Mouse (Mus musculus) spleen, adult 2 months (tissue): Measurements from ENCODE around the gene Stard3. TPM values are rescaled to one million over a fixed set of nuclear protein-coding genes. Genes with fewer than 3 reads are reported as not detected.

Experiments
- DNase-seq, 2 experiments: peaks; one replicate each; pipeline versions ENCODE4 v3.0.0 to v3.0.0-alpha.2; 2012 to 2021; ENCODE audit warnings: low spot score in 2 of 2, low read depth in 1 of 2
- H3K27ac ChIP-seq: fragments of 200-500 bp; 2 replicates; pipeline ENCODE4 v1.5.1; 2012; ENCODE audit warnings: low read length, inconsistent platforms; ENCODE audit not compliant: insufficient read depth
- H3K27me3 ChIP-seq: fragments of 200-500 bp; 2 replicates; pipeline ENCODE4 v1.6.1; 2012; ENCODE audit warnings: mild to moderate bottlenecking, moderate library complexity, low read length, inconsistent platforms; ENCODE audit not compliant: control insufficient read depth, insufficient read depth
- H3K36me3 ChIP-seq: fragments of 200-500 bp; 2 replicates; pipeline ENCODE4 v1.6.1; 2012; ENCODE audit warnings: mild to moderate bottlenecking, low read length, inconsistent platforms; ENCODE audit not compliant: control insufficient read depth, insufficient read depth
- H3K4me1 ChIP-seq: fragments of 200-500 bp; 2 replicates; pipeline ENCODE4 v1.6.1; 2011; ENCODE audit warnings: inconsistent platforms; ENCODE audit not compliant: control insufficient read depth, insufficient read depth, insufficient read length
- H3K4me3 ChIP-seq: fragments of 200-500 bp; 2 replicates; pipeline ENCODE4 v1.5.1; 2011; ENCODE audit warnings: mild to moderate bottlenecking, inconsistent platforms; ENCODE audit not compliant: insufficient read depth, insufficient read length; ENCODE audit errors: extremely low read depth
- CTCF ChIP-seq: fragments of 200-500 bp; IDR thresholded peaks from 2 replicates; pipeline ENCODE4 v1.5.1; 2011; ENCODE audit warnings: mild to moderate bottlenecking, inconsistent platforms; ENCODE audit not compliant: insufficient read depth, insufficient read length, insufficient replicate concordance; ENCODE audit errors: extremely low read depth
- POLR2A ChIP-seq: fragments of 200-500 bp; IDR thresholded peaks from 2 replicates; pipeline ENCODE4 v1.6.1; 2011; ENCODE audit warnings: low read depth, low read length, inconsistent platforms
- WGBS: fragments of 180-500 bp; shearing (Covaris S2); methylation state at CpG from one replicate; pipeline ENCODE4 v1.1.7; 2018; 5-methylcytosine and 5-hydroxymethylcytosine counted together
- polyA plus RNA-seq: library from polyadenylated mRNA; depleted of rRNA; stranded (reverse); fragments of >200 nt; gene quantifications from 2 replicates; pipeline ENCODE4 v1.2.3, GENCODE M21; 2012

The Stard3 gene
- polyA plus RNA-seq, 1 experiment = 70.7 TPM

DNA sequence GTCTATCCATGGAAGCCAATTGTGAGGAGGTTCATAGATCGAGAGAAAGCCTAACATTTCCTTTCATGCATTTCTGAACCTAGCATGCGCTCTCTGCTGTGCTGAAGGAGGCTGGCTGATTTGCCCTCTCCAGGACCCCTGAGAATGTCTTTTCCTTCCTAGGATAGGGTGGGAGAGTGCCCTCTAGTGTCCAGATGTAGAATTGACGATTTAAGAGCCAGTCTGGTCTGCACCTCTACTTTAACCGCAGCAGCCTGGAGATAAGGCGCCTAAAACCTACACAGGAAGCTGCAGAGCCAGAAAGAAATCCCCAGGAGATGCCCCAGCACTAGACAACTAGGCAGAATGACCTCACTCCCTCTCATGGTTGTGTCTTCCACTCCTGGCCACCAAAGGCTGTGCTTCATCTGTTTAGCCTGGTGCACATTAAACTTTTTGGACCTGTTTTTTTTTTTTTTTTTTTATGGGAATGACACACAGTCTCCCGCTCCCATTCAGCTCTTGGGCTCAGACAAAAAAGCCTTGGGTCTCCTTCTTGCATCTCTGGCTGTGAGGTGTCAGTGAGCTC is 2.4 kb upstream of the Stard3 start:
- TF ChIP-seq CTCF = peak; percentile 27; the same call in 1 of the 2 replicates
- no peak for TF ChIP-seq POLR2A
- Histone ChIP-seq H3K27ac (no peak overlapping the region), H3K36me3 (no peaks in the 10 kb centered on the region), H3K4me3 (no peak overlapping the region), H3K4me1 (peaks cover 4% of the 10 kb centered on the region; the same call in 1 of the 2 replicates), H3K27me3 (no peaks in the 10 kb centered on the region)
- peak in 1 of 2 experiments; percentile 42 for DNase-seq
- 8% methylated on average over 6 of the region's 6 CpGs for WGBS

DNA sequence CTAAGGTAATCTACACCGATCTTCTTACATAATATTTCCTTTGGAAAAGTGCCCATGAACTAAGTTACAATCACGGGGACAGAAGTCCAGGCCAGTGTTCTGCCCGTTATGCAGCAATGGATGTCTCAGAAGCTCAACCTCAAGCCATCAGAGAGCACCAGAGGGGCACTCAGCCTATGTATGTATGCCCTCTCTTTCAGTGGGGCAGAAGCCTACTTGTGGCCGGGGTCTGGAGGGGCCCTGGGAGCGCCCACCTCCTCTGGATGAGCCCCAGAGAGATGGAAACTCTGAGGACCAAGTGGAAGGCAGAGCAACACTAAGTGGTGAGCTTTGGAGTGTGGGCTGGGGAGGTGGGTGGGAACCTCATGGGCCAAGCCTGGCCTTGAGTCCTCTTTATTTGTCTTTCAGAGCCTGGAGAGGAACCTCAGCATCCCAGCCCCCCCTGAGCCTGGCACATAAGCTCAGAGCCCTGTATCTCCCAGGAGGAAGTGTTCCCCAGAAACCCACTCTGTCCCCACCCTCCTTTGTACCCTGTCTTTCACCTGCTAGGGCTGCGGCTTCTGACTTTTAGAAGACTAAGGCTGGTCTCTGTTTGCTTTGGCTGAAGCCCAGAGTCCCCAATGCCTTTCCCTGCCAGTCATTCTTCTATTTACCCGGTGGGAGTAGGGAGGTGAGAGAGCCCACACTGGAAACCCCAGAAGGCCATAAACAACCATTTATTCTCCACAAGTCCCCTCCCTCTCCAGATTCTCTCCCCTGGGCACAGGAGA is 1.4 kb upstream of the Stard3 start:
- H3K27me3 ChIP-seq = no peaks in the 10 kb centered on the region
- 81% methylated on average over 7 of the region's 7 CpGs for WGBS
- peaks cover 6% of the 10 kb centered on the region; the same call in 1 of the 2 replicates for H3K4me1 ChIP-seq
- no peak for DNase-seq
- TF ChIP-seq POLR2A = no peak
- no peak for TF ChIP-seq CTCF
- no peak overlapping the region for H3K27ac ChIP-seq
- H3K4me3 ChIP-seq = no peak overlapping the region
- H3K36me3 ChIP-seq = no peaks in the 10 kb centered on the region

DNA sequence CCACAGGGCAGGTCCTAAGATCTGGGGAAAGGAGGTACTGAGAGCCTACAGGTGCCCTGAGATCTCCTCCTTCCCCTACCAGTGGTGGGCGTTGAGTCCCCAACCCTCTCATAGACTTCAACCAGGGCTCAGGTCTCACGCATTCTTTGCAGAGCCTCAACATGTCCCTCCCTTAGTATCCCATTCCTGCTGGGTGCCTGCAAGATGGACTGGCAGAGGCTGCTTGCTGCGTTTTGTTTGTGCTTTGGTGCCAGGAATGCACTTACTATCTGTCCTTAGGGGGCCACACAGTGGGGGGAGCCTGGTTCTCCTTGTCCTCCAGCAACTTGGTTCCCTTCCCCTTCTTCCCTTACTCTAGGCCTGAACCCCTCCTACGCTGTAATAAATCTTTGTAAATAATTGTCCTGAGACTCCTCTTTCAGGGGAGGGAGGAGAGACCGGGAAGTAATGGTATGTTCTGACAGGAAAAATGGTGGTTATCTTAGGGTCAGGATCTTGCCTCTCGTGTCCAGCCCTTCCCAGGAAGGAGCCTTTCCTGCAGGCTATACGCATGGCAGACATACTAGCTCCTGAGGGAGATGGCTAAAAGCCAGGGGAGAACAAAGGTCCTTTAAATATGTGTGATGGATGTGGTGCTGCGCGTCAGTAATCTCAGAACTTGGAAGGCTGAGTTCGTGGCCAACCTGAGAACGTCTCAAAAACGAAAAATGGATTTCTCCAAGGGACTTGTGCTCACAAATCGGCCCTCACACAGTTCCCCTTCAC is 590 bp upstream of the Stard3 start:
- Histone ChIP-seq H3K4me3 (peak overlapping the region; percentile 64), H3K27ac (peak overlapping the region; percentile 68), H3K36me3 (no peaks in the 10 kb centered on the region), H3K27me3 (no peaks in the 10 kb centered on the region), H3K4me1 (peaks cover 9% of the 10 kb centered on the region; the same call in 1 of the 2 replicates)
- WGBS = 21% methylated on average over 13 of the region's 13 CpGs
- TF ChIP-seq CTCF (no peak), POLR2A (no peak)
- no peak for DNase-seq

DNA sequence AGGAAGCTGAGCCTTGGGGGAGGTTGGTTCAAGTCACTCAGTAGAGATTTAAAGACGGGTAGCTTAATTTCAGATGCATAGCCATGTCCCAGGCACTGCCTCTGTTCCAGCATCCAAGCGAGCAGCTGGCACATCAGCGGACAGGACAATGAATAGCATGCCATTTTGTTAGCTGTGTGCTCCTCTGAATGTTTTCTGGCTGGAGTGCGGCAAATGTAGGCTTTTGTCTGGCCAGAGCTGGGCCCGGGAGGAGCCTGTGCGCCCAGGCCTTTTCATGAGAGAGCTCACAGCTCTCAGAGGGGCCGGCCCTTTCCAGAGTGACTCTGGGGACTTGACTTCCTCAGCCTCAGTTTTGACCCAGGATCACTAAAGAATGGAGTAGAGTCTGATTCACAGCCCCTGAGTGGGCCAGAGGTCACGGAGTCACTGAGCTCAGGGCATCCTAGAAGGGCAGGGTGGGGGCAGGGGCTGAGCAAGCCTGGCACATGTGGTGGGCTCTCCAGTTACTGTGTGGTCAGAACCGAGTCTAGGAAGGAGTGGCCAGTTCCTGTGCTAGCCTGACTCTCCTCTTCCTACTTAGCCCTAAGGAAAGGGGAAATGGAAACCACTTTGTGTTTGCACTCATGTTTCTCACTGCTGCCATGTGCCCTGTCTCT is 2.8 kb downstream of the Stard3 start:
- H3K4me3 ChIP-seq = no peak overlapping the region
- TF ChIP-seq CTCF (no peak), POLR2A (no peak)
- H3K27ac ChIP-seq = peak overlapping the region; percentile 50
- H3K4me1 ChIP-seq = peaks cover 7% of the 10 kb centered on the region; the same call in 1 of the 2 replicates
- WGBS = 52% methylated on average over 9 of the region's 9 CpGs
- no peaks in the 10 kb centered on the region for H3K36me3 ChIP-seq
- no peaks in the 10 kb centered on the region for H3K27me3 ChIP-seq
- DNase-seq = no peak

DNA sequence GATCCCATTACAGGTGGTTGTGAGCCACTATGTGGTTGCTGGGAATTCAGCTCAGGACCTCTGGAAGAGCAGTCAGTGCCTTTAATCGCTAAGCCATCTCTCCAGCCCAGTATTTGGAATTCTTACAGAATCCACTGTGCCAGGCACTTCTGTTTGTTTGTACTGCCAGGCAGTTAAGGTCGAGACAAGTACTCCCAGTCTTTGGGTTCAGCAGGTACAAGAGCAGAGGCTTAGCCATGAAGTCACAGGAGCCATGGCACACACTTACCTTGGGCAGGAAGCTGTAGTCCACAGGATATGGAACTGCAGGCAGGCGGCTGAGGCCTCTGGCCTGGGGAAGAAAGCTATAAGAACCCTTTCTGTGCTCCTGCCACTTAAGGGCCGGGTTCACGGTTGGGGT is 5.6 kb downstream of the Stard3 start:
- H3K27ac ChIP-seq = no peak overlapping the region
- 84% methylated on average over 5 of the region's 5 CpGs for WGBS
- no peaks in the 10 kb centered on the region for H3K27me3 ChIP-seq
- H3K4me3 ChIP-seq = no peak overlapping the region
- no peak for TF ChIP-seq POLR2A
- TF ChIP-seq CTCF = no peak
- peaks cover 20% of the 10 kb centered on the region; the same call in 1 of the 2 replicates for H3K4me1 ChIP-seq
- DNase-seq = no peak
- H3K36me3 ChIP-seq = no peaks in the 10 kb centered on the region

DNA sequence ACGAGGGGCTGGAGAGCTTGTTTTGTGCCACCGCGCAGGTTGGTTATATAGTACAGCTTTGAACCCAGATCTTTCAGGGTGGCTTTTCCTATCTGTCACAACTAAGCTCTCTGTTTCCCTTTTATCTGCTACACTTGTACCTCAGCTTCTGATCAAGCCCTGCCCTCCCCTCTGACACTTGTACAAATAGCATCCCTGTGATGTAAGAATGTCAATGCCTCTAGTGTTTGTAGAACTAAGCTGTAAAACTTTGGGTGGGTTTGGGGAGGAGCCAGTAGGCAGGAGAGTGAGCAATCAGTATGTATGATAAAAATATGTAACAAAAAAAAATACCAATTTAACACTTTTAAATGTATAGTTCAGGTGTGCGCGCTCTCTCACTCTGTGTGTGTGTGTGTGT is 6.2 kb downstream of the Stard3 start:
- no peaks in the 10 kb centered on the region for H3K27me3 ChIP-seq
- 88% methylated on average over 5 of the region's 5 CpGs for WGBS
- no peak for DNase-seq
- H3K27ac ChIP-seq = no peak overlapping the region
- no peaks in the 10 kb centered on the region for H3K36me3 ChIP-seq
- peaks cover 20% of the 10 kb centered on the region; the same call in 1 of the 2 replicates for H3K4me1 ChIP-seq
- no peak overlapping the region for H3K4me3 ChIP-seq
- TF ChIP-seq CTCF (no peak), POLR2A (no peak)
